Mouse (Mus musculus): ENCODE results near the gene Mogs. TPM values are rescaled to one million over a fixed set of nuclear protein-coding genes. Genes with fewer than 3 reads are reported as not detected.

Mogs gene
- polyA plus RNA-seq, 1 experiment from 2014 or later: 27.2 TPM

GRCm38 (mm10) chr6:83101688-83102556, 13.4 kb upstream of the Mogs start:
- Histone ChIP-seq H3K4me2 (peak overlapping the region; percentile 95), H3K4me1 (replicated peaks) (peaks cover 21% of the 10 kb centered on the region), H3K27me3 (peaks cover 4% of the 10 kb centered on the region; the same call in 1 of the 2 replicates), H3K36me3 (no peaks in the 10 kb centered on the region), H3K9ac (peak overlapping the region; percentile 80), H3K27ac (replicated peaks) (peak overlapping the region; percentile 86), H3K4me3 (peak overlapping the region; percentile 62), H3K9me3 (no peaks in the 10 kb centered on the region)
- whole genome bisulfite sequencing: under 1% methylated on average over 71 of the region's 74 CpGs
- peak; percentile 73 for ATAC-seq (ENCODE audit: low FRiP score, low read depth)

GRCm38 (mm10) chr6:83103130-83103650, 12.1 kb upstream of the Mogs start:
- Histone ChIP-seq H3K27me3 (peaks cover 1% of the 10 kb centered on the region; the same call in 1 of the 2 replicates), H3K4me3 (peak overlapping the region; percentile 62), H3K4me1 (replicated peaks) (peaks cover 30% of the 10 kb centered on the region), H3K27ac (replicated peaks) (no peak overlapping the region), H3K4me2 (peak overlapping the region; percentile 95), H3K9ac (peak overlapping the region; percentile 80), H3K9me3 (no peaks in the 10 kb centered on the region), H3K36me3 (peaks cover 2% of the 10 kb centered on the region; the same call in 1 of the 2 replicates)
- 49% methylated on average over 11 of the region's 11 CpGs for WGBS
- no peak for ATAC-seq (ENCODE audit: low FRiP score, low read depth)

- Histone ChIP-seq H3K9ac (no peak overlapping the region), H3K4me1 (replicated peaks) (peaks cover 35% of the 10 kb centered on the region), H3K36me3 (peaks cover 2% of the 10 kb centered on the region; the same call in 1 of the 2 replicates), H3K4me3 (no peak overlapping the region), H3K27me3 (no peaks in the 10 kb centered on the region), H3K9me3 (no peaks in the 10 kb centered on the region), H3K27ac (replicated peaks) (no peak overlapping the region), H3K4me2 (no peak overlapping the region)
- 60% methylated on average over 4 of the region's 4 CpGs for WGBS
- no peak for ATAC-seq (ENCODE audit: low FRiP score, low read depth)
Measured at GRCm38 (mm10) chr6:83104158-83104557, 11.1 kb upstream of the Mogs start.

GRCm38 (mm10) chr6:83107566-83108400, 7.5 kb upstream of the Mogs start:
- Histone ChIP-seq H3K9ac (peak overlapping the region; percentile 83), H3K4me3 (peak overlapping the region; percentile 81), H3K27ac (replicated peaks) (peak overlapping the region; percentile 86; the same call in 1 of the 2 replicates), H3K27me3 (no peaks in the 10 kb centered on the region), H3K9me3 (no peaks in the 10 kb centered on the region), H3K36me3 (peaks cover 2% of the 10 kb centered on the region; the same call in 1 of the 2 replicates), H3K4me1 (replicated peaks) (peaks cover 36% of the 10 kb centered on the region), H3K4me2 (peak overlapping the region; percentile 94)
- 34% methylated on average over 13 of the region's 13 CpGs for WGBS
- ATAC-seq (ENCODE audit: low FRiP score, low read depth): 0 out of 2 replicates have a peak, but pooled peaks have one; percentile 7

GRCm38 (mm10) chr6:83108762-83109668, 6.3 kb upstream of the Mogs start, which contains the start of gene Mrpl53:
Mrpl53 (plus strand) TSS chr6:83109040.
- peaks cover 2% of the 10 kb centered on the region; the same call in 1 of the 2 replicates for H3K36me3 ChIP-seq
- H3K4me2 ChIP-seq: peak within 1 kb of the TSS; percentile 94
- peak within 1 kb of the TSS; percentile 81 for H3K4me3 ChIP-seq
- peak within 1 kb of the TSS; percentile 86 for H3K27ac ChIP-seq (replicated peaks)
- H3K4me1 ChIP-seq (replicated peaks): peaks cover 27% of the 10 kb centered on the region
- H3K27me3 ChIP-seq: no peaks in the 10 kb centered on the region
- WGBS: under 1% methylated on average over 76 of the region's 76 CpGs
- peak; percentile 92 for ATAC-seq (ENCODE audit: low FRiP score, low read depth)
- H3K9me3 ChIP-seq: no peaks in the 10 kb centered on the region
- peak within 1 kb of the TSS; percentile 83 for H3K9ac ChIP-seq

- ATAC-seq (ENCODE audit: low FRiP score, low read depth): no peak
- Histone ChIP-seq H3K27me3 (no peaks in the 10 kb centered on the region), H3K9me3 (no peaks in the 10 kb centered on the region), H3K9ac (no peak overlapping the region), H3K27ac (replicated peaks) (no peak overlapping the region), H3K4me1 (replicated peaks) (peaks cover 43% of the 10 kb centered on the region), H3K4me2 (no peak overlapping the region), H3K36me3 (peaks cover 2% of the 10 kb centered on the region; the same call in 1 of the 2 replicates), H3K4me3 (no peak overlapping the region)
- WGBS: 88% methylated on average over 4 of the region's 4 CpGs
Measured at GRCm38 (mm10) chr6:83111510-83112136, 3.7 kb upstream of the Mogs start.

GRCm38 (mm10) chr6:83115682-83116372, 531 bp downstream of the Mogs start:
- Histone ChIP-seq H3K9ac (peak overlapping the region; percentile 86), H3K4me1 (replicated peaks) (peaks cover 48% of the 10 kb centered on the region), H3K36me3 (peaks cover 22% of the 10 kb centered on the region), H3K9me3 (no peaks in the 10 kb centered on the region), H3K27me3 (no peaks in the 10 kb centered on the region), H3K27ac (replicated peaks) (peak overlapping the region; percentile 81), H3K4me3 (peak overlapping the region; percentile 70), H3K4me2 (peak overlapping the region; percentile 95)
- peak; percentile 63 for ATAC-seq (ENCODE audit: low FRiP score, low read depth)
- 2% methylated on average over 37 of the region's 48 CpGs for WGBS

GRCm38 (mm10) chr6:83116373-83117164, 1.3 kb downstream of the Mogs start:
- H3K4me3 ChIP-seq: peak overlapping the region; percentile 70
- peaks cover 48% of the 10 kb centered on the region for H3K4me1 ChIP-seq (replicated peaks)
- ATAC-seq (ENCODE audit: low FRiP score, low read depth): no peak
- WGBS: 86% methylated on average over 11 of the region's 11 CpGs
- H3K9me3 ChIP-seq: no peaks in the 10 kb centered on the region
- H3K9ac ChIP-seq: peak overlapping the region; percentile 86
- peak overlapping the region; percentile 95 for H3K4me2 ChIP-seq
- H3K27me3 ChIP-seq: no peaks in the 10 kb centered on the region
- H3K36me3 ChIP-seq: peaks cover 22% of the 10 kb centered on the region
- 0 out of 2 replicates have a peak overlapping the region, but pooled peaks have one; percentile 81 for H3K27ac ChIP-seq (replicated peaks)

GRCm38 (mm10) chr6:83117165-83117438, 1.8 kb downstream of the Mogs start:
- Histone ChIP-seq H3K4me3 (no peak overlapping the region), H3K9ac (no peak overlapping the region), H3K27me3 (no peaks in the 10 kb centered on the region), H3K4me2 (peak overlapping the region; percentile 95; the same call in 1 of the 2 replicates), H3K9me3 (no peaks in the 10 kb centered on the region), H3K36me3 (peaks cover 22% of the 10 kb centered on the region), H3K27ac (replicated peaks) (no peak overlapping the region), H3K4me1 (replicated peaks) (peaks cover 52% of the 10 kb centered on the region)
- ATAC-seq (ENCODE audit: low FRiP score, low read depth): no peak
- WGBS: 89% methylated on average over 4 of the region's 4 CpGs

- H3K4me3 ChIP-seq: no peak overlapping the region
Measured at GRCm38 (mm10) chr6:83117616-83118015, 2.3 kb downstream of the Mogs start.

More at GRCm38 (mm10) chr6:83117616-83118015, 2.3 kb downstream of the Mogs start:
- Histone ChIP-seq H3K4me1 (replicated peaks) (peaks cover 58% of the 10 kb centered on the region), H3K9me3 (no peaks in the 10 kb centered on the region), H3K27ac (replicated peaks) (no peak overlapping the region), H3K9ac (no peak overlapping the region), H3K4me2 (no peak overlapping the region), H3K27me3 (no peaks in the 10 kb centered on the region), H3K36me3 (peaks cover 22% of the 10 kb centered on the region)
- no peak for ATAC-seq (ENCODE audit: low FRiP score, low read depth)
- WGBS: 91% methylated on average over 13 of the region's 13 CpGs

Data from hindbrain, embryonic 15.5 days (tissue).